Mouse (Mus musculus) forebrain, embryonic 16.5 days (tissue): ENCODE data around the gene Taf9. TPM values are rescaled to one million over a fixed set of nuclear protein-coding genes. Genes with fewer than 3 reads are reported as not detected.

Experiments used
- ATAC-seq: fragments of 200-750 bp; cut with Nextera tagmentation; 2 replicates; pipeline ENCODE4 v1.8.0; 2017; ENCODE audit warnings: mild to moderate bottlenecking, moderate library complexity
- H3K27ac ChIP-seq: fragments of 300-500 bp; sonication (generic); 2 replicates; pipeline ENCODE4 v1.5.1; 2014; ENCODE audit warnings: low read length, control low read depth
- H3K27me3 ChIP-seq: fragments of 300-500 bp; sonication (generic); replicated peaks from 2 replicates; pipeline ENCODE4 v1.6.1; 2014; ENCODE audit warnings: low read length; ENCODE audit not compliant: control insufficient read depth, insufficient read depth
- H3K36me3 ChIP-seq: fragments of 300-500 bp; sonication (generic); 2 replicates; pipeline ENCODE4 v1.6.1; 2014; ENCODE audit not compliant: control insufficient read depth, insufficient read depth
- H3K4me1 ChIP-seq: fragments of 300-500 bp; sonication (generic); replicated peaks from 2 replicates; pipeline ENCODE4 v1.6.1; 2014; ENCODE audit warnings: low read length; ENCODE audit not compliant: control insufficient read depth, insufficient read depth
- H3K4me2 ChIP-seq: fragments of 300-500 bp; sonication (generic); 2 replicates; pipeline ENCODE4 v1.6.1; 2014; ENCODE audit warnings: mild to moderate bottlenecking, low read length, control low read depth
- H3K4me3 ChIP-seq: fragments of 300-500 bp; sonication (generic); replicated peaks from 2 replicates; pipeline ENCODE4 v1.5.1; 2014; ENCODE audit warnings: mild to moderate bottlenecking, low read length, control low read depth
- H3K9ac ChIP-seq: fragments of 300-500 bp; sonication (generic); replicated peaks from 2 replicates; pipeline ENCODE4 v1.6.1; 2014; ENCODE audit warnings: low read depth, low read length, control low read depth
- H3K9me3 ChIP-seq: fragments of 300-500 bp; sonication (generic); 2 replicates; pipeline ENCODE4 v1.6.1; 2016; ENCODE audit warnings: low read length; ENCODE audit not compliant: control insufficient read depth
- WGBS: fragments of 180-500 bp; shearing (Covaris S2); extraction: QIAGEN DNeasy Blood & Tissue Kit; methylation state at CpG from one replicate; pipeline ENCODE4 v1.1.7; 2014; 5-methylcytosine and 5-hydroxymethylcytosine counted together
- polyA plus RNA-seq: library from polyadenylated mRNA; unstranded; fragments of >200 nt; fragmentation: Nextera tagmentation; extraction: Ambion mirVana; gene quantifications from 2 replicates; pipeline ENCODE4 v1.2.1, GENCODE M21; 2015

Gene Taf9
- 23.3 and 30.0 TPM in 2 replicates for polyA plus RNA-seq

GRCm38 (mm10) chr13:100651439-100652186 is at the start of gene Taf9:
TSS of gene Taf9 (plus strand) at chr13:100651579.
- ATAC-seq = peak; percentile 69; the same call in 1 of the 2 replicates
- peaks cover 5% of the 10 kb centered on the region; the same call in 1 of the 2 replicates for H3K36me3 ChIP-seq
- no peaks in the 10 kb centered on the region for H3K27me3 ChIP-seq
- under 1% methylated on average over 62 of the region's 63 CpGs for WGBS
- H3K4me3 ChIP-seq = peak within 1 kb of the TSS; percentile 100
- H3K4me1 ChIP-seq = peaks cover 9% of the 10 kb centered on the region
- H3K9ac ChIP-seq = peak within 1 kb of the TSS; percentile 93
- peak within 1 kb of the TSS; percentile 98 for H3K4me2 ChIP-seq
- peak within 1 kb of the TSS; percentile 99 for H3K27ac ChIP-seq
- no peaks in the 10 kb centered on the region for H3K9me3 ChIP-seq

DNA sequence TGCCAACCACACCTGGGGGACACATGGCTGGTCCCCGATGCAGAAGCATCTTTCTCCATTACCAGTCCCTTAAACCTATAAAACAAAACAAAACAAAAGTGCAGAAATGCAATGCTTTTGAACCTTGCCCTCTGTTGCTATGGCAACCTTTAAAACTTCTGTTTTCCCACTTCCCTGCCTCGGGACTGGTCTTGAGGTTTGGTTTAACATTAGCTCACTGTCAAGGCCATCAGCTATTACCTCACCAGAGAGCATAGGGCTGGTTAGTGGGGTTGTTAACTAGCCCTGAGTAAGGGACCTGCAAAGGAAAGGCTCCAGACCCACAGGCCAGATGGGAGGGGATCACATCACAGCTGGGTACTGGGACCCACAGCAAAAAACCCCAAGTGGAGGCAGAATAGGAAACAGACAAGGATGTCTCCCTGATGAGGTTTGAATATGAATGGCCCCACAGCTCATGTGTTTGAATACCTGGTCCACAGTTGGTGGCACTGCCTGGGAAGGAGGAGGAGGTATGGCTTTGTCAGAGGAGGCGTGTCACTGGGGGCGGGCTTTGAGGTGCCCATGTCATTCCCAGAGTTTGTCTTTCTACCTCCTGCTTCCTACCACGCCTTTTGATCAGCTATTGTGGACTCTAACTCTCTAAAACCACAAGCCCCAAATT is 49.0 kb upstream of the Taf9 start:
- Histone ChIP-seq H3K4me3 (no peak overlapping the region), H3K36me3 (no peaks in the 10 kb centered on the region), H3K9ac (no peak overlapping the region), H3K27me3 (no peaks in the 10 kb centered on the region), H3K4me1 (no peaks in the 10 kb centered on the region), H3K4me2 (no peak overlapping the region), H3K9me3 (no peaks in the 10 kb centered on the region), H3K27ac (no peak overlapping the region)
- no peak for ATAC-seq
- WGBS = 59% methylated on average over 5 of the region's 5 CpGs

DNA sequence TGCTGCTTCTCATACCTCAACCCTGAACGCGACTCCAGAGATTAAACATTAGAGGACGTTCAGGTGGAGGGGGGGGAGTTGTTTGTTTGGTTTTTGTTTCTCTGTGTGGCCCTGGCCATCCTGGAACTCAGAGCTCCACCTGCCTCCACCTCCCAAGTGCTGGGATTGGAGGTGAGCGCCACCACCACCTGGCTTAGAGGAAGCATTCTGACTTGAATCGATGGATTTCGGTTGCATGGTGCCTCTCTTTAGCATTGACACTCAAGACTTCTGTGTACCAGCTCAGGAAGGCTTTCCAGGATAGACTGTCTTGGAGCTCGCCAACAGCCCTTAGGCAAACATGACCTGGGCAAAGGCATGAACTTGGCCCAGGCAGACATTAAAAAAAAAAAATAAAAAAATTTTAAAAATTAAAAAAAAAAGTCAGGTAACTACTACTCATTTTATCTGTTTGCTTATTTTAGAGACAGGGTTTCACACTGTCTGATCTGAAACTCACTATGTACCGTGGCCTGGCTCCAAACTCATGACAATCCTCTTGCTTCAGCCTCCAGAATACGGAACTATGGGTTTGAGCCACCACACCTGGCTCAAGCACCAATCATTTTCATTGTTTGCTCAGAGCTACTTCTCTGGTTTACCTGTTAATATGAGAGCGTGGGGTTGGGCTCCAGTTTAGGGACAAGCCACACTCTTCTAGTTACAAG is 48.2 kb upstream of the Taf9 start:
- Histone ChIP-seq H3K36me3 (no peaks in the 10 kb centered on the region), H3K9ac (no peak overlapping the region), H3K4me2 (no peak overlapping the region), H3K9me3 (no peaks in the 10 kb centered on the region), H3K4me1 (no peaks in the 10 kb centered on the region), H3K4me3 (no peak overlapping the region), H3K27me3 (no peaks in the 10 kb centered on the region), H3K27ac (no peak overlapping the region)
- ATAC-seq = no peak
- WGBS = 87% methylated on average over 10 of the region's 10 CpGs

- no peaks in the 10 kb centered on the region for H3K9me3 ChIP-seq
- ATAC-seq = no peak
- H3K4me2 ChIP-seq = no peak overlapping the region
- no peak overlapping the region for H3K9ac ChIP-seq
- H3K27ac ChIP-seq = no peak overlapping the region
- H3K4me3 ChIP-seq = no peak overlapping the region
- H3K4me1 ChIP-seq = no peaks in the 10 kb centered on the region
- 90% methylated on average over 11 of the region's 11 CpGs for WGBS
- H3K27me3 ChIP-seq = no peaks in the 10 kb centered on the region
- no peaks in the 10 kb centered on the region for H3K36me3 ChIP-seq
These were observed 47.7 kb upstream of the Taf9 start for GRCm38 (mm10) chr13:100603738-100604095.

DNA sequence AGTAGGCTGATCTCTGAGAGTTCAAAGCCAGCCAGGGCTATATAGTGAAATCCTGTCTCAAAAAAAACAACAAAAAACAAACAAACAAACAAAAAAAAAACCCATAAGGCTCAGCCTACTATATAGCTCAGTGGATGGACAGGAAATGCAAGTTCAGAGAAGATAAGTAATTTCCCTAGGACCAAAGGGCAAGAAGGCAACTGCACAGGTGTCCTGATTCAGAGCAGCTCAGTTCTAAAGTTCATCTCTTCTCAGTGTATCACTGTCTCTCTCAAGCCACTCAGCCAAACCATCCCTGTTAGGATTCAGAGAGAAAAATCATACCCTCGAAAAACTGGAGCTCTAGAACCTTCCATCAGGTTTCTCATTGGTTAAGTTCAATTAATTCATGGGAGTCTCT is 45.5 kb upstream of the Taf9 start:
- Histone ChIP-seq H3K9me3 (no peaks in the 10 kb centered on the region), H3K4me1 (no peaks in the 10 kb centered on the region), H3K9ac (no peak overlapping the region), H3K36me3 (no peaks in the 10 kb centered on the region), H3K4me2 (no peak overlapping the region), H3K27me3 (no peaks in the 10 kb centered on the region), H3K27ac (no peak overlapping the region), H3K4me3 (no peak overlapping the region)
- WGBS = 64% methylated on average over 1 of the region's 1 CpGs
- no peak for ATAC-seq

- Histone ChIP-seq H3K36me3 (no peaks in the 10 kb centered on the region), H3K4me3 (no peak overlapping the region), H3K4me1 (no peaks in the 10 kb centered on the region), H3K27ac (no peak overlapping the region), H3K9me3 (no peaks in the 10 kb centered on the region), H3K27me3 (no peaks in the 10 kb centered on the region), H3K4me2 (no peak overlapping the region), H3K9ac (no peak overlapping the region)
- ATAC-seq = no peak
- WGBS = 87% methylated on average over 8 of the region's 8 CpGs
These were observed 43.6 kb upstream of the Taf9 start for GRCm38 (mm10) chr13:100607756-100608155.

DNA sequence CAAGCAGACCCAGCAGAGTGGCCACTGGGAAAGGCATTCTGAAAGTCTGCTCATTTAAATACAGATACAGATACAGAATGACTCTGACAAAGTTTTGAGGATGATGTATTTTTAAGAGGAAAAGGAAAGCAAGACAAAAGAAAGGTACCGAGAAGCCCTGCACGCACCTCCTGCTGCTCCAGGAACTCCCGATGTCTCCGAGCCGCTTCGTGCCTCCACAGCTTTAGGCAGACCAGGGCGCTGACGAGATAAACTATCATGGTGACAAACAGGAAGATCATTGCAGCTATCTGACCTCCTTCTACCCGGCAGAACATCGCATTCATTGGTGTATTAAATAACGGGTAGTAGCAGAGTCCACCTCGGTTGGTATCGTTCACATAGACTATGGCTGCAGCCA is 40.1 kb upstream of the Taf9 start:
- no peak overlapping the region for H3K27ac ChIP-seq
- WGBS = 94% methylated on average over 13 of the region's 13 CpGs
- H3K4me3 ChIP-seq = no peak overlapping the region
- H3K4me1 ChIP-seq = no peaks in the 10 kb centered on the region; the same call in 1 of the 2 replicates
- H3K9ac ChIP-seq = no peak overlapping the region
- no peaks in the 10 kb centered on the region for H3K9me3 ChIP-seq
- H3K27me3 ChIP-seq = no peaks in the 10 kb centered on the region
- H3K4me2 ChIP-seq = no peak overlapping the region
- no peak for ATAC-seq
- H3K36me3 ChIP-seq = no peaks in the 10 kb centered on the region

DNA sequence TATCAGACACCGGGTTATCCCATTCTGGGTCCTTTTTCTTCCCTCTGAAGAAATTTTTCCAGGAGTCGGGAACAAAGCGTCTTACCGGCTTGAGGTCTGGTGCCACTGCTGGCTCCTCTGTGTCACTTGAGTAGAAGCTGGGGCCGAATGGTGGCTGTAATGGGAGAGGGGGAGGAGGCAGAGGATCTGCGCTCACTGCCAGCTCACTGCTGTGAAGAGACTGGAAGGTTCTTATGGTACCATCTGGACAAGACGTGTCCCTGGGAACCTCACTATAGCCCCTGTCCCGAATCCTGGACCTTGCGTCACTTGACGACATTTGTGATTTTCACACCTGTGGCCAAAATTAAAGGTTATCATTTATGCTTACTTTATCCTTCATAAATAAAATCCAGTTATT is 39.1 kb upstream of the Taf9 start:
- H3K4me3 ChIP-seq = no peak overlapping the region
- no peak overlapping the region for H3K27ac ChIP-seq
- no peak for ATAC-seq
- no peak overlapping the region for H3K4me2 ChIP-seq
- no peak overlapping the region for H3K9ac ChIP-seq
- 96% methylated on average over 10 of the region's 10 CpGs for WGBS
- H3K4me1 ChIP-seq = peaks cover 4% of the 10 kb centered on the region
- no peaks in the 10 kb centered on the region for H3K36me3 ChIP-seq
- no peaks in the 10 kb centered on the region for H3K9me3 ChIP-seq
- peaks cover under 1% of the 10 kb centered on the region; the same call in 1 of the 2 replicates for H3K27me3 ChIP-seq

DNA sequence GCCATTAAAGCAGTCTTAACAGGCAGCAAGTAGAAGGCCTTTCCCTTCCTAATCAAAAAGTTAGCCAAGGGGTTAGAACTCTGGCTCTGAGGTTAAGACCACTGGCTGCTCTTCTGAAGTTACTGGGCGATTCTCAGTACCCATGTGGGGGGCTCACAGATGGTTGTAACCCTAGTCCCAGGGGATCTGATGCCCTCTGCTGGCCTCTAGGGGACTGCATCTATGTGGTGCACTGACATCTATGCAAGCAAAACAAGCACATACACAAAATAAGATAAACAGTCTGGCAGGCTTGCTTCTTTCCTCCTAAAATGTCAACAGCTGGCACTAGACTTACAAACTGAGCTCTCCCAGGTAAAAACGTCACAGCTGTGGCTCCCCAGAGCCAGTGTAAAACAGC is 38.5 kb upstream of the Taf9 start:
- Histone ChIP-seq H3K27ac (no peak overlapping the region), H3K9ac (no peak overlapping the region), H3K4me2 (no peak overlapping the region), H3K4me3 (no peak overlapping the region), H3K4me1 (peaks cover 4% of the 10 kb centered on the region), H3K27me3 (peaks cover 6% of the 10 kb centered on the region), H3K9me3 (no peaks in the 10 kb centered on the region), H3K36me3 (no peaks in the 10 kb centered on the region)
- WGBS = 61% methylated on average over 2 of the region's 2 CpGs
- ATAC-seq = no peak
